25 mouse cellular contexts compared by ENCODE assay signal in the genomic region with DNA sequence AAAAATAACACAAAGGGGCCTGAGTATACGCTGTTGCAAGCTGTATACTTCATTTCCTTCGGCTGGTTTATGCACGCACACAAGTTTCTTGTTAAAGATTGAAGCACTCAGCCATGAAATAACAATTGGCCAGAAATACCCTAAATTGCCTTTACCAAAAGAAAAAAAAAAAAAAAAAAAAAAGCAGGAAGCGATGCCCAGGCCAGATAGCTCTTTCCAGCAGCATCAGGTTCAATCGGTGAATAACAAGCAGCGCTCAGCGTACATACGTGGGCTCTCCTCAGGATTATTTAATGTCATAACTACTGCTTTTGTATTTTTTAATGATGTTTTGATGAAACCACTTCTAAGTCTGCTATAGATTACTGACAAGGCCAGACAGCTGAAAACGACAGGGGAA. TPM values are rescaled to one million over a fixed set of nuclear protein-coding genes. Genes with fewer than 3 reads are reported as not detected.
A peak's percentile ranks its signal among the peaks of the same experiment; 100 is the strongest.
DNase-seq lines count a peak whose midpoint lies in the region; ATAC-seq lines count a peak whose summit lies in the region.
"Had no signal": no experiment of that assay in that cellular context is flagged by ENCODE, and none has a peak within 500 bp of the region (broad histone marks: within the 10 kb centered on the region; RNA-seq: fewer than 3 reads in every experiment).

No protein-coding gene starts in this region.

- H3K9me3 ChIP-seq in heart, embryonic 16.5 days (replicated peaks; ENCODE audit: control insufficient read depth, low read length) = no peaks in the 10 kb centered on the region
- no peaks in the 10 kb centered on the region for H3K9me3 ChIP-seq in liver, embryonic 11.5 days (ENCODE audit: control insufficient read depth, low read length)
- no peaks in the 10 kb centered on the region for H3K9me3 ChIP-seq in embryonic facial prominence, embryonic 13.5 days
- no peaks in the 10 kb centered on the region for H3K9me3 ChIP-seq in midbrain, embryonic 16.5 days (replicated peaks; ENCODE audit: control insufficient read depth, low read length, poor library complexity, severe bottlenecking)
- H3K9me3 ChIP-seq: forebrain, embryonic 12.5 days had no signal

- no peaks in the 10 kb centered on the region for H3K27me3 ChIP-seq in heart, embryonic 16.5 days (ENCODE audit: control insufficient read depth, insufficient read depth, low read length)
- no peaks in the 10 kb centered on the region for H3K27me3 ChIP-seq in liver, embryonic 11.5 days (replicated peaks; ENCODE audit: control insufficient read depth, insufficient read depth, low read length)
- H3K27me3 ChIP-seq in embryonic facial prominence, embryonic 13.5 days = no peaks in the 10 kb centered on the region
- H3K27me3 ChIP-seq in midbrain, embryonic 16.5 days (ENCODE audit: control insufficient read depth, insufficient read depth, low read depth, low read length) = no peaks in the 10 kb centered on the region
- H3K27me3 ChIP-seq: forebrain, embryonic 12.5 days had no signal

- WGBS in heart, embryonic 16.5 days = 72% methylated on average over 9 of the region's 9 CpGs
- 55% methylated on average over 9 of the region's 9 CpGs for WGBS in liver, embryonic 11.5 days
- WGBS in embryonic facial prominence, embryonic 13.5 days = 42% methylated on average over 9 of the region's 9 CpGs
- 39% methylated on average over 9 of the region's 9 CpGs for WGBS in macrophage (ENCODE audit: missing documents)
- 77% methylated on average over 9 of the region's 9 CpGs for WGBS in midbrain, embryonic 16.5 days

- 0 out of 2 replicates have a peak, but pooled peaks cover 2% of the 10 kb centered on the region for H3K4me1 ChIP-seq in heart, embryonic 16.5 days (ENCODE audit: control insufficient read depth, insufficient read depth, low read length)
- H3K4me1 ChIP-seq in liver, embryonic 11.5 days (replicated peaks; ENCODE audit: control insufficient read depth, insufficient read depth, low read length) = peaks cover 23% of the 10 kb centered on the region
- peaks cover 3% of the 10 kb centered on the region; the same call in 1 of the 2 replicates for H3K4me1 ChIP-seq in embryonic facial prominence, embryonic 13.5 days
- H3K4me1 ChIP-seq in midbrain, embryonic 16.5 days (ENCODE audit: control insufficient read depth, insufficient read depth, low read length) = no peaks in the 10 kb centered on the region

- no peak overlapping the region for H3K4me2 ChIP-seq in heart, embryonic 16.5 days (ENCODE audit: low read depth, low read length)
- H3K4me2 ChIP-seq in liver, embryonic 11.5 days = peak overlapping the region; percentile 22; the same call in 1 of the 2 replicates
- no peak overlapping the region for H3K4me2 ChIP-seq in embryonic facial prominence, embryonic 13.5 days
- no peak overlapping the region for H3K4me2 ChIP-seq in midbrain, embryonic 16.5 days (ENCODE audit: low read length)
- H3K4me2 ChIP-seq: forebrain, embryonic 12.5 days had no signal

- H3K9ac ChIP-seq in heart, embryonic 16.5 days (ENCODE audit: low read length) = no peak overlapping the region
- no peak overlapping the region for H3K9ac ChIP-seq in liver, embryonic 11.5 days (ENCODE audit: low read depth, low read length)
- H3K9ac ChIP-seq in embryonic facial prominence, embryonic 13.5 days = no peak overlapping the region
- no peak overlapping the region for H3K9ac ChIP-seq in midbrain, embryonic 16.5 days (ENCODE audit: low read depth, low read length)
- H3K9ac ChIP-seq: forebrain, embryonic 12.5 days had no signal

- no peaks in the 10 kb centered on the region for H3K79me2 ChIP-seq in macrophage (ENCODE audit: inconsistent target)

- H3K4me3 ChIP-seq in heart, embryonic 16.5 days (ENCODE audit: low read length) = no peak overlapping the region
- no peak overlapping the region for H3K4me3 ChIP-seq in liver, embryonic 11.5 days (ENCODE audit: low read depth, low read length)
- H3K4me3 ChIP-seq in embryonic facial prominence, embryonic 13.5 days = no peak overlapping the region
- H3K4me3 ChIP-seq in macrophage (ENCODE audit: inconsistent target) = no peak overlapping the region
- H3K4me3 ChIP-seq in midbrain, embryonic 16.5 days (ENCODE audit: low read depth, low read length) = no peak overlapping the region
- H3K4me3 ChIP-seq: forebrain, embryonic 12.5 days; left cerebral cortex, adult 2 months had no signal

- no peak for ATAC-seq in heart, embryonic 16.5 days (replicated peaks; ENCODE audit: extremely low read depth, insufficient read depth, low FRiP score)
- ATAC-seq in liver, embryonic 11.5 days (replicated peaks; ENCODE audit: low FRiP score) = no peak
- no peak for ATAC-seq in embryonic facial prominence, embryonic 13.5 days (ENCODE audit: insufficient number of reproducible peaks, insufficient read depth, low FRiP score, low TSS enrichment, low read depth)
- ATAC-seq in midbrain, embryonic 16.5 days = no peak
- ATAC-seq: hindbrain, embryonic 16.5 days; lung, postnatal 0 days had no signal

- 0 out of 2 replicates have a peak overlapping the region, but pooled peaks have one; percentile 6 for H3K27ac ChIP-seq in heart, embryonic 16.5 days (ENCODE audit: low read length)
- H3K27ac ChIP-seq in liver, embryonic 11.5 days (ENCODE audit: low read depth, low read length) = no peak overlapping the region
- 0 out of 2 replicates have a peak overlapping the region, but pooled peaks have one; percentile 48 for H3K27ac ChIP-seq in embryonic facial prominence, embryonic 13.5 days
- H3K27ac ChIP-seq in macrophage = peak overlapping the region; percentile 0; the same call in 1 of the 2 replicates
- no peak overlapping the region for H3K27ac ChIP-seq in midbrain, embryonic 16.5 days (ENCODE audit: low read length)
- H3K27ac ChIP-seq: forebrain, embryonic 12.5 days; left cerebral cortex, adult 2 months had no signal

- DNase-seq in heart, postnatal 4 days = no peak
- DNase-seq in liver, embryonic 11.5 days (ENCODE audit: low spot score) = no peak
- DNase-seq in liver = no peak
- DNase-seq: adrenal gland, postnatal 25 days; cerebellum, adult 8-10 months; gastrocnemius, postnatal 14 days; kidney, postnatal 10 days; spleen, adult 18-20 months; thymus, adult 18-20 months had no signal

- no peaks in the 10 kb centered on the region for H3K36me3 ChIP-seq in heart, embryonic 16.5 days (ENCODE audit: control insufficient read depth, insufficient read depth)
- H3K36me3 ChIP-seq in liver, embryonic 11.5 days (ENCODE audit: control insufficient read depth, insufficient read depth, low read length) = peaks cover 4% of the 10 kb centered on the region; the same call in 1 of the 2 replicates
- H3K36me3 ChIP-seq in embryonic facial prominence, embryonic 13.5 days = 0 out of 2 replicates have a peak, but pooled peaks cover 2% of the 10 kb centered on the region
- no peaks in the 10 kb centered on the region for H3K36me3 ChIP-seq in macrophage (ENCODE audit: inconsistent target)
- peaks cover 11% of the 10 kb centered on the region; the same call in 1 of the 2 replicates for H3K36me3 ChIP-seq in midbrain, embryonic 16.5 days (ENCODE audit: control insufficient read depth, insufficient read depth, low read length)

RNA-seq across cellular contexts. Expression of gene Pon1, which starts 28.9 kb away (rescaled TPM):
- polyA plus RNA-seq in heart, embryonic 16.5 days (2015; fragmentation: Nextera tagmentation; extraction: Ambion mirVana) = 0.10 TPM in 1 of 2 replicates, not detected in the other
- total RNA-seq in heart, postnatal 4 days (2021) = not detected
- 0.75 and 1.5 TPM in 2 replicates for polyA plus RNA-seq in liver, embryonic 11.5 days (2014; fragmentation: Nextera tagmentation; extraction: Ambion mirVana)
- polyA plus RNA-seq in embryonic facial prominence, embryonic 13.5 days (2015; fragmentation: Nextera tagmentation; extraction: Ambion mirVana) = 1.3 and 1.6 TPM in 2 replicates
- total RNA-seq in macrophage (2018; cell fraction: chromatin; rRNA removed) = not detected
- not detected for total RNA-seq in macrophage (2018; cell fraction: cytosol; rRNA removed)
- under 1 TPM in 2 of 26 experiments, not detected in 24; 0.36 to 0.62 TPM for total RNA-seq in macrophage (2018; cell fraction: nucleus; rRNA removed)
- not detected in 3 replicates for polyA plus RNA-seq in macrophage (2018)
- polyA plus RNA-seq in midbrain, embryonic 16.5 days (2015; fragmentation: Nextera tagmentation; extraction: Ambion mirVana) = 0.14 and 0.22 TPM in 2 replicates
- total RNA-seq: gastrocnemius, postnatal 14 days; layer of hippocampus, adult 8-10 months; left cerebral cortex, adult 2 months; megakaryocyte-erythroid progenitor cell, adult 5-6 weeks had no signal
- polyA plus RNA-seq: C2C12; frontal cortex, adult 2 months; heart, embryonic 14.5 days; limb, embryonic 11.5 days; neural tube, embryonic 11.5 days; stomach, embryonic 14.5 days had no signal

Comparison
In these comparisons a context has a peak if more than half of its experiments do, and no peak if none do; other contexts are left out.
1. H3K27ac ChIP-seq: peak in heart, embryonic 16.5 days (single experiment), embryonic facial prominence, embryonic 13.5 days (single experiment) and macrophage (single experiment); none in liver, embryonic 11.5 days (single experiment) and midbrain, embryonic 16.5 days (single experiment).